17 mouse cellular contexts compared by ENCODE assay signal in genomic region chr15:80319315-80319714, GRCm38 (mm10). TPM values are rescaled to one million over a fixed set of nuclear protein-coding genes. Genes with fewer than 3 reads are reported as not detected.
DNase-seq lines count a peak whose midpoint lies in the region; ATAC-seq lines count a peak whose summit lies in the region.
"Had no signal": no experiment of that assay in that cellular context is flagged by ENCODE, and none has a peak within 500 bp of the region (broad histone marks: within the 10 kb centered on the region; RNA-seq: fewer than 3 reads in every experiment).

No protein-coding gene starts in this region.

- no peaks in the 10 kb centered on the region for H3K9me3 ChIP-seq in midbrain, embryonic 10.5 days (replicated peaks)
- H3K9me3 ChIP-seq in midbrain, embryonic 14.5 days (ENCODE audit: control insufficient read depth, low read length): no peaks in the 10 kb centered on the region
- no peaks in the 10 kb centered on the region for H3K9me3 ChIP-seq in limb, embryonic 10.5 days (replicated peaks)
- H3K9me3 ChIP-seq: heart, embryonic 12.5 days had no signal

- no peaks in the 10 kb centered on the region for H3K27me3 ChIP-seq in midbrain, embryonic 10.5 days (ENCODE audit: low read depth, poor library complexity, severe bottlenecking)
- H3K27me3 ChIP-seq in midbrain, embryonic 14.5 days (ENCODE audit: control insufficient read depth, insufficient read depth, low read length): no peaks in the 10 kb centered on the region; the same call in 1 of the 2 replicates
- H3K27me3 ChIP-seq in limb, embryonic 10.5 days (ENCODE audit: low read depth, poor library complexity, severe bottlenecking): 0 out of 2 replicates have a peak, but pooled peaks cover 2% of the 10 kb centered on the region

- H3K9ac ChIP-seq in midbrain, embryonic 14.5 days (replicated peaks; ENCODE audit: low read length): no peak overlapping the region
- H3K9ac ChIP-seq: heart, embryonic 12.5 days; lung, embryonic 14.5 days had no signal

- no peak overlapping the region for H3K4me2 ChIP-seq in midbrain, embryonic 14.5 days (ENCODE audit: low read length)
- H3K4me2 ChIP-seq: heart, embryonic 12.5 days; liver, embryonic 11.5 days; lung, embryonic 14.5 days had no signal

- H3K4me3 ChIP-seq in midbrain, embryonic 10.5 days: no peak overlapping the region
- no peak overlapping the region for H3K4me3 ChIP-seq in midbrain, embryonic 14.5 days (replicated peaks; ENCODE audit: low read depth, low read length)
- peak overlapping the region; percentile 19; the same call in 1 of the 2 replicates for H3K4me3 ChIP-seq in limb, embryonic 10.5 days
- H3K4me3 ChIP-seq: heart, embryonic 12.5 days; myocyte had no signal

- no peak for DNase-seq in midbrain, embryonic 10.5 days (ENCODE audit: low spot score)
- no peak for DNase-seq in midbrain, embryonic 14.5 days
- DNase-seq in A20 (ENCODE audit: low read depth, low spot score) (peak; percentile 84), MN1 (ENCODE audit: low spot score) (peak; percentile 48)
- no peak for DNase-seq in limb, embryonic 10.5 days (ENCODE audit: low spot score)
- no peak for DNase-seq in urinary bladder, postnatal 36 days (ENCODE audit: low spot score in 2 of 2)
- no peak for DNase-seq in cerebellum, adult 11-12 months
- DNase-seq: adrenal gland, postnatal 10 days; gastrocnemius, postnatal 36 days; kidney, adult 11 months; kidney, postnatal 14 days; lung, embryonic 14.5 days; right cerebral cortex, adult 18-20 months; thymus, adult 18-20 months had no signal

- no peaks in the 10 kb centered on the region for H3K36me3 ChIP-seq in midbrain, embryonic 10.5 days
- H3K36me3 ChIP-seq in midbrain, embryonic 14.5 days (ENCODE audit: control insufficient read depth, insufficient read depth, low read length): no peaks in the 10 kb centered on the region
- H3K36me3 ChIP-seq in limb, embryonic 10.5 days: no peaks in the 10 kb centered on the region
- H3K36me3 ChIP-seq: heart, embryonic 12.5 days had no signal

- 82% methylated on average over 2 of the region's 2 CpGs for WGBS in midbrain, embryonic 10.5 days
- 63% methylated on average over 2 of the region's 2 CpGs for WGBS in midbrain, embryonic 14.5 days
- 45% methylated on average over 2 of the region's 2 CpGs for WGBS in limb, embryonic 10.5 days

- no peak for ATAC-seq in midbrain, embryonic 14.5 days (ENCODE audit: low FRiP score, low TSS enrichment)

- peak overlapping the region; percentile 63 for H3K27ac ChIP-seq in midbrain, embryonic 10.5 days (replicated peaks)
- no peak overlapping the region for H3K27ac ChIP-seq in midbrain, embryonic 14.5 days (replicated peaks; ENCODE audit: low read depth, low read length)
- H3K27ac ChIP-seq in limb, embryonic 10.5 days: peak overlapping the region; percentile 83

- H3K4me1 ChIP-seq in midbrain, embryonic 10.5 days: peaks cover 27% of the 10 kb centered on the region
- H3K4me1 ChIP-seq in midbrain, embryonic 14.5 days (ENCODE audit: control insufficient read depth, insufficient read depth, low read length): peaks cover 31% of the 10 kb centered on the region
- H3K4me1 ChIP-seq in limb, embryonic 10.5 days: peaks cover 55% of the 10 kb centered on the region

RNA-seq across cellular contexts. Expression of gene Cacna1i, which starts 32.3 kb away (rescaled TPM):
- 0.01 TPM in 1 of 2 replicates, not detected in the other for polyA plus RNA-seq in midbrain, embryonic 10.5 days (2016; fragmentation: Nextera tagmentation; extraction: Ambion mirVana)
- 0.75 and 1.5 TPM in 2 replicates for polyA plus RNA-seq in midbrain, embryonic 14.5 days (2014; fragmentation: Nextera tagmentation; extraction: Ambion mirVana)
- 0.06 and 0.08 TPM in 2 replicates for polyA plus RNA-seq in limb, embryonic 10.5 days (2016; fragmentation: Nextera tagmentation; extraction: Ambion mirVana)
- polyA plus RNA-seq: heart, embryonic 12.5 days; lung, embryonic 14.5 days had no signal

RNA-seq across cellular contexts. Expression of gene Rps19bp1, which starts 55.2 kb away (rescaled TPM):
- 61.7 and 69.7 TPM in 2 replicates for polyA plus RNA-seq in midbrain, embryonic 10.5 days (2016; fragmentation: Nextera tagmentation; extraction: Ambion mirVana)
- polyA plus RNA-seq in midbrain, embryonic 14.5 days (2014; fragmentation: Nextera tagmentation; extraction: Ambion mirVana): 73.9 and 100 TPM in 2 replicates
- polyA plus RNA-seq in limb, embryonic 10.5 days (2016; fragmentation: Nextera tagmentation; extraction: Ambion mirVana): 70.0 and 75.5 TPM in 2 replicates

Comparison
In these comparisons a context has a peak if more than half of its experiments do, and no peak if none do; other contexts are left out.
1. DNase-seq: peak in A20 (single experiment) and MN1 (single experiment); none in midbrain, embryonic 10.5 days (single experiment), midbrain, embryonic 14.5 days (single experiment), limb, embryonic 10.5 days (single experiment), urinary bladder, postnatal 36 days (0 of 2) and cerebellum, adult 11-12 months (single experiment).